Mouse (Mus musculus) cerebellum, adult 8-10 months (tissue): Measurements from ENCODE around the gene Chtf18.

ENCODE experiments used
- DNase-seq: peaks from one replicate; pipeline ENCODE4 v3.0.0; 2022

The Chtf18 gene

DNA sequence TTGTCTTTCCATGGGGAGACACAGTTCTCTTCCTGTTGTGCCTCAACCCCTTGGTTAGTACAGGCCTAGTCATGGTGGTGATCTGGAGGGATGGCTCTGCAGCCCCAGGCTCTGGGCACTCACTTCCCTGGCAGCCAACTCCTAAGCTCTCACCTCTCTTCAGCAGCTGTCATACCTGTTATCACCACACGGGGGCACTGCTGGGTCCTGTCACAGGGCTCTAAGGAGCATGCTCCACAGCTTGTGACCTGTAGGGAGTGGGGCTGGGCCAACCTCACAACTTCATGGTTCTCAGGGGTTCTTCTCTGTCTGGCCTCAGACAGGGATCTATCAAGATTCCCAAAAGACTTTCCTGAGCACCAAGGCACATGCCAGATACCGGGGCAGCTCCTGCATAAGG, 4.9 kb upstream of the Chtf18 start:
- DNase-seq = peak; percentile 83

DNA sequence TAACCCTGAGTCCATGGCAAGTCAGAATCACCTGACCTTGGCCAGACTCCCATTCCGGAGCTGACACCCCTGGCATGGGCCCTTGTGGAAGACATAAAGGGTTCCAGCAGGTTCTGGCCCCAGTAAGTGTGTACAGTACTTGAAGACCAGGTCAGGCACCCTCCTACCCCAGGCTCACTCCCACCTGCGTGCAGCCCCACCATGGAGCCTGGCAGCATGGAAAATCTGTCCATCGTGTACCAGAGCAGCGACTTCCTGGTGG, 721 bp upstream of the Chtf18 start:
- DNase-seq = no peak

DNA sequence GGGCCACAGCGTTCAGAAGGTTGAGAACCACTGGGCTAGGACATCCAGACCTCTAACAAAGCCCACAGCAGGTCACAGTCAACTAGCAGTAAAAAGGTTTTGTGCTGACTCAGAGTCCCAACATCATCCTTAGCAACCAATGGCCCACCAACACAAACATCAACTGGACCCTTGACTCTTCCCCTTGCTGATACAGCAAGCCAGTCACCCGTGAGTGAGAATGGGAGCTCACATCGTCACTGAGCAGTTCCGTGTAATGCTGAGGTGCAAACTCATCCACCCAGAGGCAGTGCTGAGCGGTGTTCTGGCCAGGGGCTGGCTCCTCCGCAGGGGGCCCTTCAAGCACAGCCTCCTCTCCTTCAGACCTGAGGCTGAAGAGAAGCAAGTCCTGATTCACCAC, 2.0 kb downstream of the Chtf18 start:
- DNase-seq = no peak

DNA sequence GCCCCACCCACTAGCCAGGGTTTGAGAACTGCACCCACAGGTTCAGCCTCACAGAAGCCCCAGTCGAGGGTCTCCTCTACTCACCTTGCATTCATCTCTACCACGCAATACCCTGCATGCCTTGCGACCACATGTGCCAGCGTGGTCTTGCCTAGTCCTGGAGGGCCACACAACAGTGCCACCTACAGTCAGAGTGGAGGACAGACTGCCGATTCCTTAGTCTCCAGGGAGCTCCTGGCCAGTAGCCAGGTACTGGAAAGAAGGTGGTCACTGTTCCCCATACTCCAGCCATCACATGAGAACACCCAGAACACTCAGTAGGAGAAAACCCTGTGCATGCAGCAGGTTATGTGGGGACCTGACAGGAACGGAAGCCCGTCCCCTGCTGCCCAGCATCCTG, 3.3 kb downstream of the Chtf18 start:
- no peak for DNase-seq

DNA sequence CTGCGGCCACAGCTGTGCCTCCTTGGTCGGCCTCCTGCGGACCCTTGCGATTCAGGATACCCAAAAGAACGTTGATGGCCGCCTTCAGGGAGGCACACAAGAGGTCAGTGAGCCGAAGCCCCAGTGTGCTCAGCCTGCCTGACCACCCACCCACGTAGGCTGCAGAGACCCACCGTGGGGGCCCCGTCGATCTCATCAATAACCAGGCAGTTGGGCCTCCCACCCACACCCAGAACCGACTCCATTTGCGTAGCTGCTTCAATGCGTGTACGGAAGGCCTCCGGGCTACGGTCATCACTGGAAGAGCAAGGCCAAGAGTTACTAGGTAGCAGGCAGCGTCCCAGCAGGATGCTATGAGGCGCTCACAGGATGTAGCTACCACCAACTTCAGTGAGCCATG, 3.7 kb downstream of the Chtf18 start:
- no peak for DNase-seq

DNA sequence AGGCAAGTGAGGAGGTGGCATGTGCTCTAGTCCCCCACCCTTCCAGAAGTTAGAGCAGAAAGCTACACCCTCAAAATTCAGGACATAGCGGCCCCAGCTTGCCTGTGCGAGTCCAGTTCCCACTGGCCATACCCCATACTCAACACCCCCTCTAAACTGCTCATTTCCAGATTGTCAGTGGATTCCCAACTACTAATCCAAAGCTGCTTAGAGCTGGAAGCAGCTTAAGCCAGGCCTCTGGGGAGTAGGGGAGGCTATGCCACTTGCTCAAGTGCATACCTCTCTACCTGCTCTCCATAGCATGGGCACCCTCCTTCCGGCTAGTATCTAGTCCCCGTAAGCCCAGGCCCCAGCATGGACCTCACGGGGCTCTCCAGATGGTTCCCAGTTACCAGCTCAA, 5.7 kb downstream of the Chtf18 start:
- no peak for DNase-seq

DNA sequence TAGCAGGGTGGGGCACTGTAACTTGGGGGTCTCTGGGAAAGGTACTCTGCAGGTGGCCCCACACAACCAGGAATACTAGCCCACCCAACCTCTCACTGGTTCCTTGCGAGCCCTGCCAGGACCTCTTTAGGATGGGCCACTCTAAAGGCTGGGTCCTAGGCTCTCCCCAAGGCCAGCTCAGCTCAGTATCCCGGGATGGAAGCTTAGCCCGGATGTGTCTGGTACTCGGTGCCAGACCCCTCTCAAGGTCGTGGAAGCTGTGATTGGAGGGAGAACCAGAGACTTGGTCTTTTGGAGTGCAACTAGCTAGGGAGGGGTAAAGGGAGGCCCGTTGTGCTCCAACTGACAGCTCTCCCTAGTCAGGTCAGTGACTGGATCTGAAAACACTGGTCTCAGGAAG, 9.5 kb downstream of the Chtf18 start:
- no peak for DNase-seq

DNA sequence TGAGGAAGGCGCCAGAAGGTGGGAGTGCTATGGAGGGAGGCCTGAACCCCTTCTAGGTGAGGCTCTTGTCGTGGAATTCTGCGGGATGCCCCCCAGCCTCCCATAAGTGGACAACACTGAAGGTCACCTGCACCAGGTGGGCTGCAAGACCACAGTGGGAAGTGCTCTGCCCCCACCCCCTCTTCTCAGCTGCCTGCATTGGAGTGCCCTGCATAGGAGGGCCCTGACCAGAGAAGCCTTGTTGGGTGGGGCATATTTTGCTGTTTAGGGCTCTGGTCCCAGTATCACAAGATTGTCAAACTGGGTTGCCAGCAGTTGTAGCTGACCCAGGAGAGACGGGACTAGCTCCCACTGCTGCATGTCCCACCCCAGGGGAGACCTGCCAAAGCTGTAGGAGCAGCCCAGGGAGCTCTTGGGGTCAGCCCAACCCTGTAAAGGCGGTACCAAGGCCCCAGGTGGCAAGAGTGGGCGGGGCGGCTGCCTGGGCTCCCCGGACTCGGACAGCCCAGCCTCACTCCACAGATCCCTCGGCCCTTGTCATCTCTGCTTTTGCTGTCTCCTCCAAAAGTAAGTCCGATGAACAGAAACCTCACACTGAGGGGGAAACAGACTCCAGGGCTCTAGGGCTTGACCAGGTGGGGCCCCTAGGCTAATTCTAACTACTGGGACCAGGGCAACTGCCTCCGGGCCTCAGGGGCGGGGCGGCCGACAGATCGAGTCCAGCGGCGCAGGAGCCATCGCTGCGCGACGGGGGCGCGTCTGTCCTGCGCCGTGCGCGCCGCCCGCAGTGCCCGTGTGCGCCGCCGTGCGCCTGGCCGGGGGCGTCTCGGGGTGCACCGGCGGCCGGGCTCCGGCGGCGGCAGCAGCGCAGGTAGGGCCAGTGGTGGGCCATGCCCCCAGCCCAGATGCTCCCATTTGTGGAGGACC, 10.2 kb downstream of the Chtf18 start, which contains the start of gene Gng13:
Gene Gng13 (plus strand): TSS at position 461 of the 927 bp plus-strand sequence.
- DNase-seq = no peak

DNA sequence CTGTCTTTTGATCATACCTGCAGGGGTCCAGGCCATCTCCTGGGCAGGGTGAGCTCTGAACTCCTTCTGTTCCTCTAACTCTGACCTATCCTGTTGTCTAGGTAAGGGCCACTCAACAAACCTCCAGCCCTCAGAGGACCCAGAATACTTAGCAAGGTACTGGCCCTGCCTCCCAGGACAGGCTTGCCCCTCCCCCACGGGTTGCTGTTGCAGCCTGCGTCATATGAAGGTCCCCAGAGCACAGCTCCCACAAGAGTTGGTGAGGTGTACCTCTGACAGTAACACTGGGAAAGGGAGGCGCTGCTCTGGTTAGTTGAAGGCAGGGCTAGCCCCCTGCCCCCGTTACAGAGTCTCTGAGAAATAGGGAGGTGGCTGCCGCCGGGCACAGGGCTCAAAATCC, 11.1 kb downstream of the Chtf18 start:
- DNase-seq = no peak

DNA sequence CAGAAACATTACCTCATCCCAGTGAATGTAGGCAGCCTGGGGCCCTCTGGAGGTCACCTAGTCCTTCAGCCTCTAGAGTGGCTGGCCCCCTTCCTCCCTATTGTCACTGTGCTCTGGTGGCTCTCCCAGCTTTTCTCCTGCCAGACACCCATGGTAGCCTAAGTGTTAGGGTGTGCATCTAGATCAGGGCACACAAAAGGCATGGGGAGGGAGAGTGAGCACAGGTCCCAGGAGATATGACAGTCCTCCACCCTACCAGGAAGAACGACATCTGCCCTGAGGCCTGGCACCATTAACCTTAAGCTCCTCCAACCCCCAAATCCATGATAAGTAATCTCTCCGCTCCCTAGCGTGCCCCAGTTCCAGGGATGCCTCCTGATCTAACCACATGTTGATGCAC, 11.6 kb downstream of the Chtf18 start:
- DNase-seq = no peak

DNA sequence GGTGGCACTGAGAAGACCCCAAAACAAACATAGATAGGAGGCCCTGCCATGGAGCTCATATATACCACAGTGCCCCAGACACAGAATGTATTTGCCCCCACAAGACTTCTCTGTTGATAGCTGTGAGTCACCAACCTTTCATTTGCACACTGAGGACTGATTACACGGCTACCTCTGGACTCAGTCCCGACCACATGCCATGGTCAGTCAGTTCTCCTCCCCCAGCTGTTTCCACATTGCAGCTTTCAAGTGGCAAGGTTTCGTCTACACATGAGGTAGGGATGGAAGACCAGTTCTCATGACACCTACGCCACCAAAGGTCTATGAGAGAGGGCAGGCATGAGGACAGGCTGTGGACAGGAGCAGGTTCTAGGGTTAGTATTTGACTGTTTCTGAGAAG, 16.1 kb downstream of the Chtf18 start:
- DNase-seq = no peak

DNA sequence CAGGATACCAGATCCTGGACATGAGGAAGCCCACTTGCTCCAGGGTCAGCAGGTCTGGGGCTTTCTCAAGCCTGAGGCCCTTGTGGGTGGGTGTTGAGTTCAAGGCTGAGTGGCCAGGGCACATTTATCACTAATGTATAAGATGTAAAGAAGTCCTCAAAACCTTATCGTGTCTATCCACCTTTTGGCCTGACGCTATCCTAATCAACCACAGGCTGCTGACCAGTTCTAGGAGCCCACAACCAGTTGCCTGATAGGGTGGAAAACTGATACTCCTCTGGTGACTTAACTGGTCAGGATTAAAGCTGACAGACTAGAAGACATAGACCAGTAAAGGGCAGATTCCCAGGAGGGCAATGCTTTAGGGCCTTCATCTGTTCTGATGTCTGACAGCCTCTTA, 17.2 kb downstream of the Chtf18 start:
- no peak for DNase-seq

DNA sequence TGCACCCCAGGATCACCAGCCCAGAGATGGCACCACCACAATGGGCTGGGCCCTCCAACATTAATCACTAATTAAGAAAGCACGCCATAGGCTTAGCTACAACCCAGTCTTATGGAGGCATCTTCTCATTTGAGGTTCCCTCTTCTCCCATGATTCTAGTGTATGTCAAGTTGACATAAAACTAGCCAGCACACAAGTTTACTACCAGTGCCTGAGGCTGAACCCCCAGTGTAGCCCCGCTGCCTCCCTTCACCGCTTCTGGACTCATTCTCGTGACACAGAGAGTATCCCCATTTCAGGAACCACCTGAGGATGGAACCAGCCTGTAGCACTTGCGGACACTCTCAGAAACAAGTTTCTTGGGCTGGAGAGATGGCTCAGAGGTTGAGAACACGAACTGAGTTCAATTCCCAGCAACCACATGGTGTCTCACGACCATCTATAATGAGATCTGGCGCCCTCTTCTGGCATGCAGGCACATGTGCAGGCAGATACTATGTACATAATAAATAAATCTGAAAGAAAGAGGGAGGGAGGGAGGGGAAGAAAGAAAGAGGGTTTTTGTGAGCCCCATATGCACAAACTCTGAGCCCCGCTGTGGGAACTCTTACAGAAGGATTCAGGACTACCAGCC, 26.2 kb downstream of the Chtf18 start:
- DNase-seq = no peak

DNA sequence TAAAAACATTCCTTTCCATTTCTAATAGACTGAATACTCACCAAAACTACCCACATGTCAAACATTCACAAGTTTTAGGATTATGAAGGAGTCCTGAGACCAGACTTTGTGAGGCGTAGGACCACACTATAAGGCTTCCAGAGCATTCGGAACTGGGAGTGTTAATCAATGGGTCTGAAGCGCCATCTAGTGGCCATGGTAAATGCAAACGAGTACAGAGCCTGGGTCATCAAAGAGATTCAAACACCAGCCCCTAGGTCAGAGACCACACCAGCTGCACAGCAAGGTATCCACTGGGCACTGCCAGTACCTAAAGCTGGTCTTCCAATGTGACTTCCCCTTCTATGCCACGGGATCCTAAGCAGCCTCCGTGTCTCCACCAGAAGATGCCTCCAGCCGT, 28.8 kb downstream of the Chtf18 start:
- peak; percentile 73 for DNase-seq

DNA sequence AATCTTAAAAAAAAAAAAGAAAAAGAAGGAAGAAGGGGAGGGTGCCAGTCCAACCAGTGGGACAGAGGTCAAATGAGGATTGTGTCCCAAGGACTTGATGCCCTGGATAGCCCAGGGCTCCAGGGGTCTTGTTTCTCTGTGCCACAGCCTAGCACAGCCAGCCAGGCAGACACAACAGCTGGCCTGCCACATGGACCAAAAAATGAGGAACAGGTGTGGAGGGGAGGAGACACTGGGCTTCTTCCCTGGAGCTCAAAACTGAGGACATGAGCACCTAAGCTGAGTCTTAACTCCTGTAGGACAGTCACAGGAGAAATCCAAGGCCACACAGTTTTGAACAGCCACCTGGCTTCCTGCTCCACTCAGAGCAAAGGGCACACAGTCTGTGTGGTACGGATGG, 31.0 kb downstream of the Chtf18 start:
- DNase-seq = no peak

DNA sequence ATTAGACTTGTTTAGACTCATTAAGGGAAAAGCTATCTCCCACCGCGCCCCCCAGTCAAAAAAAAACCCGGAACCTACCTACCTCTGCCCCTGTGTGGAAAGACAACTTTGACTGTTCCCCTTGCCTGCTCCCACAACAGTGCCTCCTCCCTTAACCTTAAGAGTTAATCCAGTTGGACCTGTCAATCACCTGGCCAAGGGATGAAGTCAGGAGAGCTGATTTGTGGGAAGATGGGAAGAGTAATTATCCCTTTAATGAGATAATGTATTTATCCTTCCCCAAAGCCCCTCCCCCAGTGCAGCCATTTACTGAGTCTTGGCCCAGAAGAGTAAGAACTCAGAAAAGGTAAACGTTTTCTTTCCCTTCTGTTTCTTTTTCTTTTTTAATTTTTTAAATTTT, 38.3 kb downstream of the Chtf18 start:
- DNase-seq = no peak

DNA sequence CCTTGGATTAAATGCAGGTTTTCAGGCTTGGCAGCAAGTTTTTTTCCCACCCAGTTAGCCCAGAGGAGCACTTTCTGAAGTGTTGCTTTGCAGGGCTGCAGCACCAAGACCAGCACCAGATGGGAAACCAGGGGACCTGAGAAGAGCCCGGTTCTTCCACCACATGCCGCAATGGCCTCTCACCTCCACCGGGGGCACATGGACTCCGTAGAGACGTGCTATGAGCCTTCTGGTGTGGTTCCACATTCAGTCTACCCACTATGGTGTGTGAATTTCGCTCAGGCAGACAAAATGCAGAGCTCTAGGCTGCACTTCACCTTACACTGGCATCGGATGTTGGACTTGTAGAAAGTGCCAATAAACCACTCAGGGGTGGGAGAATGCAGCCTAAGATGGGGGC, 40.9 kb downstream of the Chtf18 start:
- no peak for DNase-seq

DNA sequence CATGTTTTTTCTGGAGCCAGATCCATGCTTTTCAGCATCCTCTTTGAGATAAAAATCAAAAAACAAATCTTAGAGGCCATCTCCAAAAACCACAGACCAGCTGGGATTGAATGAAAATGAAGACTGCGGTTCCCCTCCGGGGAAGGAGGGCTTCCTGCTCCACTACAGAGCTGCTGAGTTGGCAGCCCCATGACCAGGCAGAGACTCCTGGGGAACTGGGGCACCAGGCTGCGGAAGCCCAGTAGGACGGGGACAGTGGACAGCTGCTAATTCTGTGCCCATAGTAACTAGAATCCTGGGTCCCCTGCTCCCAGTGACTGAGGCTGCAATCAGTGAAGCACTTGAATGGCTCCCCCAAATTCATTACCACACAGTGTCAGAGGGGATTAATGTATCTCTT, 45.6 kb downstream of the Chtf18 start:
- no peak for DNase-seq

DNA sequence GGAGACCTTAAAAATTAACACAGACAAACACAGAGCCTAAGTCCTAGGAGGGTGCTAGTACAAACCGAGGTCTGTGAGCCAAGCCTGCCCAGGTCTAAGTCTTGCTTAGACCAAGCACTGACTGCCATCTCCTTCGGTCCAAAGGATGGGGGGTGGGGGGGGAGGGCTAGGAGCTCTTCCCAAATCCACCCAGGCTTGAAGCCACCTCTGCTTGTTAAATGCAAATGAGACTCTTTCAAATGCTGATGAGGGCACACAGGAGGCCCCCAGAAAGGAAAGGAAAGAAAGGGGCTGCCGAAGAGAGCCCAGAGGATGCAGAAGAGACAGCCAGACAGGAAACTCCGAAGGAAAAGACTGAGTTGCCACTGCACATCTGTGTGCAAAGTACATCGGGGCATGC, 47.4 kb downstream of the Chtf18 start:
- DNase-seq = no peak

DNA sequence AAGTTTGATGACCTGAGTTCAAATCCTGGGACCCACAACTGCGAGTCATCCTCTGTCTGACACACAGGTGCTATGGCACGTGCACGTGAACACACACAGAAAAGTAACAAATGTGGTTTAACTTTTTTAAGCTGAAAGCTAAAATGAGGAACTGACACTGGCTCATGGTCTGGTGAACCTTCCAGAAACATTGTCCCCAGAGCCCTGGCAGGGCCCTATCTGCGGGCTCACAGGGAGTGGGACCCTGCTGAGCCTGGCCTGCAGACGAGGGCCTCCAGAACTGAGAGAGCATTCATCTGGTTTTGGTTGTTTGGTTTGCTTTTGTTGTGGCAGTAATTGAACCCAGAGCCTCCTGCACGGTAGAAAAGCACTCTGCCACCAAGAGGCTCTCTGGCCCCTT, 49.2 kb downstream of the Chtf18 start:
- DNase-seq = no peak

DNA sequence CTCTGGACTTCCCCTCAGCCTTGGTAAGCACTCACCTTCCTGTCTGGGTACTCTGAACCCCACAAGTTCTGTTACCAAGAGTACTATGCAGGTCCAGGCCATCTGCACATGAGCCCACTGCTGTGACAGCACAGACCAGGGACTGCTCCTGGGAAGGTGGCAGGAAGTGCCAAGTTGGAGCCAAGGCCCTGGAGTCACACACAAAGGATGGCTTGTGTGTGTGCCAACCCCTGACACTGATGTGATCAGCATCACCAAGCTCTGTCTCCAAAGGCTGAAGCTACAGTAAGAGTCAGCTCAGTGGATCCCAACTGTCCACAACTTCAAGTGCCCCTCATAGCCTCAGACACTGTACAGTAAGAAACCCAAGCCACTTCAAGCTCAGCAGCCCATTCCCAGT, 54.2 kb downstream of the Chtf18 start:
- no peak for DNase-seq
